ENCODE assay signal across 9 mouse cellular contexts in genomic region chr2:113469096-113469883, GRCm38 (mm10).
A peak's percentile ranks its signal among the peaks of the same experiment; 100 is the strongest.
DNase-seq lines count a peak whose midpoint lies in the region; ATAC-seq and TF ChIP-seq lines count a peak whose summit lies in the region.
"Had no signal": no experiment of that assay in that cellular context is flagged by ENCODE, and none has a peak within 500 bp of the region (broad histone marks: within the 10 kb centered on the region; RNA-seq: fewer than 3 reads in every experiment).

No protein-coding gene starts in this region.

- no peaks in the 10 kb centered on the region for H3K27me3 ChIP-seq in kidney, embryonic 14.5 days (ENCODE audit: control insufficient read depth, insufficient read depth, low read length)
- no peaks in the 10 kb centered on the region for H3K27me3 ChIP-seq in stomach, postnatal 0 days (ENCODE audit: control insufficient read depth, insufficient read depth, low read length)
- H3K27me3 ChIP-seq: stomach, embryonic 15.5 days had no signal

- no peaks in the 10 kb centered on the region for H3K36me3 ChIP-seq in kidney, embryonic 14.5 days (ENCODE audit: control insufficient read depth, insufficient read depth, low read length)
- no peaks in the 10 kb centered on the region for H3K36me3 ChIP-seq in stomach, postnatal 0 days (ENCODE audit: control insufficient read depth, insufficient read depth, low read length)
- H3K36me3 ChIP-seq: stomach, embryonic 15.5 days had no signal

- H3K4me2 ChIP-seq in kidney, embryonic 14.5 days (replicated peaks; ENCODE audit: low read depth, low read length), result no peak overlapping the region
- H3K4me2 ChIP-seq in stomach, postnatal 0 days (replicated peaks; ENCODE audit: low read depth), result no peak overlapping the region
- H3K4me2 ChIP-seq: stomach, embryonic 15.5 days had no signal

- peak; percentile 89 for TF ChIP-seq CTCF in stomach, postnatal 0 days (IDR thresholded peaks at IDR 0.05; ENCODE audit: low read depth)

- H3K27ac ChIP-seq in kidney, embryonic 14.5 days (ENCODE audit: low read depth, low read length), result no peak overlapping the region
- no peak overlapping the region for H3K27ac ChIP-seq in stomach, postnatal 0 days (replicated peaks)
- H3K27ac ChIP-seq: stomach, embryonic 15.5 days had no signal

- peak; percentile 75; the same call in 1 of the 2 replicates for ATAC-seq in kidney, embryonic 14.5 days (ENCODE audit: low FRiP score, low TSS enrichment)
- ATAC-seq in stomach, postnatal 0 days (ENCODE audit: low FRiP score, low TSS enrichment), result no peak; the same call in 1 of the 2 replicates

- H3K4me1 ChIP-seq in kidney, embryonic 14.5 days (ENCODE audit: control insufficient read depth, insufficient read depth, low read length), result no peaks in the 10 kb centered on the region
- no peaks in the 10 kb centered on the region for H3K4me1 ChIP-seq in stomach, postnatal 0 days (replicated peaks; ENCODE audit: control insufficient read depth, insufficient read depth)
- H3K4me1 ChIP-seq: stomach, embryonic 15.5 days had no signal

- no peak overlapping the region for H3K9ac ChIP-seq in kidney, embryonic 14.5 days (ENCODE audit: low read depth, low read length)
- H3K9ac ChIP-seq in stomach, postnatal 0 days (ENCODE audit: low read length), result no peak overlapping the region
- H3K9ac ChIP-seq: stomach, embryonic 15.5 days had no signal

- 42% methylated on average over 3 of the region's 3 CpGs for WGBS in kidney, embryonic 14.5 days
- WGBS in stomach, postnatal 0 days, result 21% methylated on average over 3 of the region's 3 CpGs

- peak; percentile 16 for DNase-seq in gastrocnemius, postnatal 10 days
- no peak for DNase-seq in gastrocnemius, postnatal 4 days (ENCODE audit: low spot score in 2 of 2)
- peak; percentile 29 for DNase-seq in right cerebral cortex, postnatal 14 days
- no peak for DNase-seq in right cerebral cortex, adult 18-20 months
- DNase-seq in cerebellum, adult 9-11 months, result peak; percentile 12
- DNase-seq in stomach, postnatal 0 days (ENCODE audit: low spot score), result no peak
- DNase-seq in heart, postnatal 25 days (ENCODE audit: low spot score), result no peak

- no peaks in the 10 kb centered on the region for H3K9me3 ChIP-seq in kidney, embryonic 14.5 days (ENCODE audit: control insufficient read depth, low read length)
- H3K9me3 ChIP-seq in stomach, postnatal 0 days (ENCODE audit: control insufficient read depth, low read length), result no peaks in the 10 kb centered on the region
- H3K9me3 ChIP-seq: stomach, embryonic 15.5 days had no signal

- TF ChIP-seq EP300 in stomach, postnatal 0 days (optimal IDR thresholded peaks at IDR 0.05), result no peak

- no peak overlapping the region for H3K4me3 ChIP-seq in kidney, embryonic 14.5 days (ENCODE audit: low read length)
- no peak overlapping the region for H3K4me3 ChIP-seq in stomach, postnatal 0 days (ENCODE audit: low read depth, low read length)
- H3K4me3 ChIP-seq: stomach, embryonic 15.5 days had no signal

- intact Hi-C loops in heart, postnatal 25 days (cut with DNase I), result loop anchor here (1.0 to 2.0 kb wide), 2 partner anchors 38 to 79 kb away; no protein-coding TSS in a partner anchor

Comparison
In these comparisons a context has a peak if more than half of its experiments do, and no peak if none do; other contexts are left out.
1. DNase-seq: peak in gastrocnemius, postnatal 10 days (single experiment), right cerebral cortex, postnatal 14 days (single experiment) and cerebellum, adult 9-11 months (single experiment); none in gastrocnemius, postnatal 4 days (0 of 2), right cerebral cortex, adult 18-20 months (single experiment), stomach, postnatal 0 days (single experiment) and heart, postnatal 25 days (single experiment).